Comparison of ENCODE assay signal across 8 mouse cellular contexts in genomic region chr16:58512181-58512761, GRCm38 (mm10). TPM values are rescaled to one million over a fixed set of nuclear protein-coding genes. Genes with fewer than 3 reads are reported as not detected.
DNase-seq lines count a peak whose midpoint lies in the region; ATAC-seq and TF ChIP-seq lines count a peak whose summit lies in the region.

No protein-coding gene starts in this region.

- no peak overlapping the region; the same call in 1 of the 2 replicates for H3K9ac ChIP-seq in liver, adult 2 months (ENCODE audit: low read depth, low read length)
- no peak overlapping the region for H3K9ac ChIP-seq in liver, embryonic 11.5 days (ENCODE audit: low read depth, low read length)
- no peak overlapping the region for H3K9ac ChIP-seq in forebrain, postnatal 0 days
- no peak overlapping the region for H3K9ac ChIP-seq in intestine, embryonic 16.5 days (ENCODE audit: low read depth, low read length)

- no peaks in the 10 kb centered on the region; the same call in 1 of the 2 replicates for H3K79me2 ChIP-seq in liver, adult 2 months (ENCODE audit: control insufficient read depth, insufficient read depth, low read length)

- no peak for DNase-seq in liver, adult 2 months (ENCODE audit: extremely low read depth, low read depth, low spot score)
- no peak for DNase-seq in liver, embryonic 11.5 days (ENCODE audit: low spot score)
- DNase-seq in forebrain, postnatal 0 days, result peak; percentile 11
- peak; percentile 75 for DNase-seq in lung, postnatal 36 days
- no peak for DNase-seq in urinary bladder, postnatal 36 days (ENCODE audit: low spot score in 2 of 2)
- DNase-seq in layer of hippocampus, adult 8-10 months (ENCODE audit: low spot score in 2 of 2), result no peak
- no peak for DNase-seq in spleen, postnatal 36 days (ENCODE audit: low spot score in 2 of 2)

- ATAC-seq in liver, embryonic 11.5 days (replicated peaks; ENCODE audit: low FRiP score), result no peak
- 0 out of 2 replicates have a peak, but pooled peaks have one; percentile 23 for ATAC-seq in forebrain, postnatal 0 days
- ATAC-seq in intestine, embryonic 16.5 days, result peak; percentile 49

- H3K9me3 ChIP-seq in liver, embryonic 11.5 days (ENCODE audit: control insufficient read depth, low read length), result no peaks in the 10 kb centered on the region
- H3K9me3 ChIP-seq in forebrain, postnatal 0 days (ENCODE audit: low read length), result no peaks in the 10 kb centered on the region
- no peaks in the 10 kb centered on the region for H3K9me3 ChIP-seq in intestine, embryonic 16.5 days (ENCODE audit: control insufficient read depth, low read length)

- no peaks in the 10 kb centered on the region for H3K27me3 ChIP-seq in liver, adult 2 months (ENCODE audit: control insufficient read depth, insufficient read depth, low read length)
- no peaks in the 10 kb centered on the region for H3K27me3 ChIP-seq in liver, embryonic 11.5 days (replicated peaks; ENCODE audit: control insufficient read depth, insufficient read depth, low read length)
- H3K27me3 ChIP-seq in forebrain, postnatal 0 days (ENCODE audit: insufficient read depth, low read length), result no peaks in the 10 kb centered on the region
- no peaks in the 10 kb centered on the region for H3K27me3 ChIP-seq in intestine, embryonic 16.5 days (replicated peaks; ENCODE audit: control insufficient read depth, insufficient read depth, low read length)

- 49% methylated on average over 9 of the region's 9 CpGs for WGBS in liver, adult 2 months
- 57% methylated on average over 9 of the region's 9 CpGs for WGBS in liver, embryonic 11.5 days
- WGBS in forebrain, postnatal 0 days, result 26% methylated on average over 9 of the region's 9 CpGs
- WGBS in intestine, embryonic 16.5 days, result 18% methylated on average over 9 of the region's 9 CpGs

- H3K4me3 ChIP-seq in liver, adult 2 months (ENCODE audit: insufficient read depth, low read depth, low read length), result no peak overlapping the region
- H3K4me3 ChIP-seq in liver, embryonic 11.5 days (ENCODE audit: low read depth, low read length), result no peak overlapping the region
- H3K4me3 ChIP-seq in forebrain, postnatal 0 days (ENCODE audit: low read depth, low read length), result no peak overlapping the region
- no peak overlapping the region for H3K4me3 ChIP-seq in intestine, embryonic 16.5 days (ENCODE audit: low read length)

- no peaks in the 10 kb centered on the region; the same call in 1 of the 2 replicates for H3K4me1 ChIP-seq in liver, adult 2 months (ENCODE audit: control insufficient read depth, insufficient read depth, low read length)
- H3K4me1 ChIP-seq in liver, embryonic 11.5 days (replicated peaks; ENCODE audit: control insufficient read depth, insufficient read depth, low read length), result peaks cover 19% of the 10 kb centered on the region
- H3K4me1 ChIP-seq in forebrain, postnatal 0 days (ENCODE audit: insufficient read depth), result no peaks in the 10 kb centered on the region
- H3K4me1 ChIP-seq in intestine, embryonic 16.5 days (ENCODE audit: control insufficient read depth, insufficient read depth, low read length), result peaks cover 20% of the 10 kb centered on the region

- no peak overlapping the region; the same call in 1 of the 2 replicates for H3K4me2 ChIP-seq in liver, embryonic 11.5 days
- no peak overlapping the region for H3K4me2 ChIP-seq in forebrain, postnatal 0 days (ENCODE audit: low read depth)
- peak overlapping the region; percentile 27 for H3K4me2 ChIP-seq in intestine, embryonic 16.5 days (ENCODE audit: low read depth, low read length)

- no peaks in the 10 kb centered on the region for H3K36me3 ChIP-seq in liver, adult 2 months (ENCODE audit: control insufficient read depth, insufficient read depth, low read length)
- no peaks in the 10 kb centered on the region; the same call in 1 of the 2 replicates for H3K36me3 ChIP-seq in liver, embryonic 11.5 days (ENCODE audit: control insufficient read depth, insufficient read depth, low read length)
- H3K36me3 ChIP-seq in forebrain, postnatal 0 days (ENCODE audit: insufficient read depth), result no peaks in the 10 kb centered on the region
- no peaks in the 10 kb centered on the region for H3K36me3 ChIP-seq in intestine, embryonic 16.5 days (ENCODE audit: control insufficient read depth, insufficient read depth, low read length)

- no peak for TF ChIP-seq POLR2A in liver, adult 2 months (IDR thresholded peaks at IDR 0.05; ENCODE audit: extremely low read depth, insufficient read depth, low read length)

- H3K27ac ChIP-seq in liver, adult 2 months (replicated peaks; ENCODE audit: insufficient read depth, low read depth, low read length), result peak overlapping the region; percentile 27
- no peak overlapping the region for H3K27ac ChIP-seq in liver, embryonic 11.5 days (ENCODE audit: low read depth, low read length)
- no peak overlapping the region for H3K27ac ChIP-seq in forebrain, postnatal 0 days (ENCODE audit: low read depth, low read length)
- peak overlapping the region; percentile 51 for H3K27ac ChIP-seq in intestine, embryonic 16.5 days (ENCODE audit: low read length)

- no peak for TF ChIP-seq CTCF in liver, adult 2 months (IDR thresholded peaks at IDR 0.05; ENCODE audit: low read depth, low read length)
- no peak for TF ChIP-seq CTCF in forebrain, postnatal 0 days (IDR thresholded peaks at IDR 0.05; ENCODE audit: low read depth)

RNA-seq across cellular contexts. Expression of gene St3gal6, which starts 11.8 kb away (rescaled TPM):
- total RNA-seq in liver, adult 2 months (2014; rRNA removed), result 3.2 and 4.8 TPM in 2 replicates
- polyA plus RNA-seq in liver, adult 2 months (2012; rRNA removed), result 5.1 and 6.2 TPM in 2 replicates
- 66.0 and 67.9 TPM in 2 replicates for polyA plus RNA-seq in liver, embryonic 11.5 days (2014; fragmentation: Nextera tagmentation; extraction: Ambion mirVana)
- 3.9 and 12.6 TPM in 2 replicates for total RNA-seq in forebrain, postnatal 0 days (2014; rRNA removed)
- 12.7 and 14.9 TPM in 2 replicates for polyA plus RNA-seq in forebrain, postnatal 0 days (2015; fragmentation: Nextera tagmentation; extraction: Ambion mirVana)
- polyA plus RNA-seq in intestine, embryonic 16.5 days (2015; fragmentation: Nextera tagmentation; extraction: Ambion mirVana), result 22.5 and 23.5 TPM in 2 replicates
- 10 to 100 TPM; 14.6 to 24.8 (median 18.9) TPM for total RNA-seq in layer of hippocampus, adult 8-10 months (2022)

Comparison
In these comparisons a context has a peak if more than half of its experiments do, and no peak if none do; other contexts are left out.
1. H3K27ac ChIP-seq: peak in liver, adult 2 months (single experiment) and intestine, embryonic 16.5 days (single experiment); none in liver, embryonic 11.5 days (single experiment) and forebrain, postnatal 0 days (single experiment).
2. DNase-seq: peak in forebrain, postnatal 0 days (single experiment) and lung, postnatal 36 days (single experiment); none in liver, adult 2 months (single experiment), liver, embryonic 11.5 days (single experiment), urinary bladder, postnatal 36 days (0 of 2), layer of hippocampus, adult 8-10 months (0 of 2) and spleen, postnatal 36 days (0 of 2).